Mouse (Mus musculus) thymus, adult 2 months (tissue): ENCODE measurements around the gene Tcta.

Source experiments
- CTCF ChIP-seq: fragments of 200-500 bp; IDR thresholded peaks from 2 replicates; pipeline ENCODE4 v1.5.1; 2012; ENCODE audit warnings: mild to moderate bottlenecking, control low read depth, low read length, moderate library complexity, borderline replicate concordance; ENCODE audit not compliant: control insufficient read depth, poor library complexity, insufficient read depth; ENCODE audit errors: extremely low read depth
- POLR2A ChIP-seq: fragments of 200-500 bp; IDR thresholded peaks from 2 replicates; pipeline ENCODE4 v1.6.1; 2012; ENCODE audit warnings: mild to moderate bottlenecking, low read length, control low read depth, moderate library complexity; ENCODE audit not compliant: control insufficient read depth, poor library complexity, insufficient read depth; ENCODE audit errors: extremely low read depth

DNA sequence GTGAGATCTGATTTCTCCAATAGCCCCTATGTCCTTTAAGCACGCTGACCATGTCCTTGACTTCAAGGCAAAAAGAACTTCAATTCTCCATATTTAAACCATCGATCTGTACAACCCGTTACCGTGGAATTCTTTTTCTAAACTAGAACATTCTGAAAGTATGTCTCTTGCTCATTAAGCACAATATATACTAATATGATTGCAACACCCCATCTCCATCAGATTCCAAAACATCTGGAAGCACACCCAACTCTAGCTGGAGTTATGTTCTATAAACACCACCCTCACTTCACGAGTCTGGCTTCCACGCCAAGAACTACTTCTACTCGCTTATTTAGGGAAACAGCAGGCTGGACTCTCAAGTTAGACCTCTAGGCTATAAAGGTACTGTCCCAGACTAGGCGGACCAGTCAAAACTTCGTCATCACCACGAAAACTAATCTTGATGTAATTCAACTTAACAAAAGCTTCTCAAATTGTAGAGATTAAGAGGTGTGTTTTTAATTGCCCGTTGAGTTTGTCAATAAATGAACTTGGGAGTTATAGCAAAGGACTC lies 43.4 kb downstream of the Tcta start:
- TF ChIP-seq CTCF (no peak), POLR2A (no peak)
